Mouse (Mus musculus) T-helper 17 cell (primary cell): ENCODE data around the gene Olfr1351.
"Not testable (repeated sequence)": the region's sequence is repeated elsewhere in the genome, so short reads cannot be mapped to it uniquely, and the experiment has no call there.

Experiments used
- in situ Hi-C, 2 experiments: fragments of 300-600 bp; cut with MboI, MseI; formaldehyde crosslinking; loops; 1 replicate in 1 of 2; 2 replicates in 1 of 2; pipeline ENCODE4 v1.15.1; 2025; ENCODE audit warnings: high pct_unique_total_duplicates in 2 of 2

Gene Olfr1351

GRCm38 (mm10) chr10:79012172-79012571 is at the start of gene Olfr1351:
Olfr1351 (plus strand) TSS chr10:79012472.
- in situ Hi-C loops, result no loop called here

GRCm38 (mm10) chr10:78963009-78963408 is 49.3 kb upstream of the Olfr1351 start, which contains the start of gene Olfr1353:
Olfr1353 (plus strand) TSS chr10:78963309.
- in situ Hi-C loops, result loop anchor here in 1 of 2 experiments (25.0 kb wide), 1 partner anchor 1651 kb away; no protein-coding TSS in a partner anchor

GRCm38 (mm10) chr10:78980750-78981149 is 31.5 kb upstream of the Olfr1351 start, which contains the start of gene Olfr1352:
Olfr1352 (plus strand) TSS chr10:78981050.
- in situ Hi-C loops, result no loop called here

- in situ Hi-C loops, result no loop called here
Observed at GRCm38 (mm10) chr10:79028441-79028840, 16.2 kb downstream of the Olfr1351 start, which contains the start of gene Olfr57. Olfr57 (plus strand) TSS chr10:79028741.

GRCm38 (mm10) chr10:79042457-79042856 is 30.2 kb downstream of the Olfr1351 start:
- in situ Hi-C loops, result not testable (repeated sequence)

GRCm38 (mm10) chr10:79057370-79057769 is 45.1 kb downstream of the Olfr1351 start:
- in situ Hi-C loops, result not testable (repeated sequence)
